Mouse (Mus musculus) stomach, adult 2 months (tissue): ENCODE data around the gene Olfr1383. TPM values are rescaled to one million over a fixed set of nuclear protein-coding genes. Genes with fewer than 3 reads are reported as not detected.

ENCODE experiments used
- polyA plus RNA-seq: library from polyadenylated mRNA; depleted of rRNA; stranded (reverse); fragments of >200 nt; gene quantifications from 2 replicates; pipeline ENCODE4 v1.2.3, GENCODE M21; 2012; rRNA removed

Olfr1383 gene
- not detected in 2 replicates for polyA plus RNA-seq

DNA sequence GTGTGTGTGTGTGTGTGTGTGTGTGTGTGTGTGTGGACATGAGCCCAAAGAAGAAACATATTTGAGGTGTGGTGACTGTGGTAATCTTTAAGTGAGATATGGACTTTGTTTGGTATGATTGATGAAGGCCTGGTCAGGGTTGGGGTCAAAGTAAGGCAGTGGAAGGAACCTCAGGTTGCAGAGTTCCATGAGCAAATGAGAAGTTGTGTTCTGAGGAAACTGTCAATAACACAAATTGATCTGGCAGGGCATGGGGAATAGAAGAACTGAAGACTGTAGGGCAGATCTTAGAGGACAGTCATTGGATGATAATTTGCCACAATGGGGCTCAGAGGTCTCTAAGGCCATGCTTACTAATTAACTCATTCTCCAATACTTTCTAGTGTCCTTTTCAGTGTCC is at the start of gene Olfr1383:
Gene Olfr1383, plus strand, starts transcription at position 301 of the 400 bp plus-strand sequence.

DNA sequence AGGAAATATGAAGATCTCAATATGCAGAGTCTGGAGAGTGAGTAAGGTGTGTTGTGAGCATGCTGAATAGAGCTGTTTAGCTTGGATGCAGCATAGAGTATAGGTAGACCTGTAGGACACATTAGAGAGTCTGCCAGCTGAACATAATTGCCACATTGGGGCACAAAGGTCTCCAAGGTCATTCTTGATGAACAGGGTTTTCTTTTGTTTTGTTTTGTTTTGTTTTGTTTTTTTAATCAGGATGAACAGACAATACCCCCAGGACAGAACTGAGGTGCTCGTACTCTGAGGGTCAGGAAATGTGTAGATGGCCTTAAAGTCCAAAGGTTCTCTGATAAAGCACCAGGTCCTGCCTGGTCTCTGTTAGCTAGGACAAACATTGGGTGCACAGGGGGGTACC is 30.7 kb upstream of the Olfr1383 start, which contains the start of gene Olfr1385:
Gene Olfr1385, plus strand, starts transcription at position 301 of the 400 bp plus-strand sequence.

DNA sequence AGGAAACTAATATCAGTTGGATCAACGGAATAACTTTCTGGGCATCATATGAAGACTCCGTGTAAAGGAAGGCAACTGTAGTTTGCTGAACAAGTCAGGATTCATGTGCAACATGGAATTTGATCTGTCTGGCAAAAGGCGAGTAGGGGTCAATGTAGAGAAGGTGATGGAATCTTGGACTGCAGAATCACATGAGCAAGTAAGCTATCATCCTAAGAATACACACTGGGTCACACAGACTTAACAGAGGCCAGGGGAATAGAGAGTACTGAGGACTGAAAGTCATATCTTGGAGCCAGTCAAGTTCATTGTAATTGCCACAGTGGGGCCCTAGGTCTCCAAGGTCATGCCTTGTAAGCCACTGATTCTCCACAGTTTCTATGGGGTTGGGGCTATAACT is 8.5 kb downstream of the Olfr1383 start, which contains the start of gene Olfr1382:
Gene Olfr1382, plus strand, starts transcription at position 301 of the 400 bp plus-strand sequence.

DNA sequence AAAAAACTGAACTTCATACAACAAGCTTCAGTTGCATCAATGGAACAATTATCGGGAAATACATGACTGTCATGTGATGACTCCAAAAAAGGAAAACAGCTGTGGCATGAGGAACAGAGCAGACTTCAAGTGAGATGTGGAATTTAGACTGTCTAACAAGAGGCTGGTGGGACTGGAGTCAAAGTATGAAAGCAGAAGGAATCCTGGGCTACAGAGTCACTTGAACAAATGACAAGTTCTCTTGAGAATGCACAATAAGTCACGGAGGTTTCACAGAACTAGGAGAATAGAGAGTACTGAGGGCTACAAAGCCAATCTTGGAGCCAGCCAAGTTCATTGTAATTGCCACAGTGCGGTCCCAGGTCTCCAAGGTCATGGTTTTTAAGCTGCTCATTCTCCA is 23.7 kb downstream of the Olfr1383 start, which contains the start of gene Olfr1381:
Gene Olfr1381, plus strand, starts transcription at position 301 of the 400 bp plus-strand sequence.

DNA sequence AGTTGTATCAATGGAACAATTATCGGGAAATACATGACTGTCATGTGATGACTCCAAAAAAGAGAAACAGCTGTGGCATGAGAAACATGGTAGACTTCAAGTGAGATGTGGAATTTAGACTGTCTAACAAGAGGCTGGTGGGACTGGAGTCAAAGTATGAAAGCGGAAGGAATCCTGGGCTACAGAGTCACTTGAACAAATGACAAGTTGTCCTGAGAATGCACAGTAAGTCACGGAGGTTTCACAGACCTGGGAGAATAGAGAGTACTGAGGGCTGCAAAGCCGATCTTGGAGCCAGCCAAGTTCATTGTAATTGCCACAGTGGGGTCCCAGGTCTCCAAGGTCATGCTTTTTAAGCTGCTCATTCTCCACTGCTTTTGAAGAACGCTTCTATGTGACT is 37.1 kb downstream of the Olfr1383 start, which contains the start of gene Olfr1380:
Gene Olfr1380, plus strand, starts transcription at position 301 of the 400 bp plus-strand sequence.

Other genes starting within 250 kb of the Olfr1383 start
- not detected in 2 replicates for gene Olfr1393, start 241.3 kb upstream of the Olfr1383 start, polyA plus RNA-seq
- gene Olfr1392, start 234.4 kb upstream of the Olfr1383 start, polyA plus RNA-seq, result not detected in 2 replicates
- gene Olfr10, start 214.9 kb upstream of the Olfr1383 start, polyA plus RNA-seq, result not detected in 2 replicates
- not detected in 2 replicates for gene Olfr1391, start 196.9 kb upstream of the Olfr1383 start, polyA plus RNA-seq
- not detected in 2 replicates for gene Olfr1390, start 184.5 kb upstream of the Olfr1383 start, polyA plus RNA-seq
- gene Olfr1389, start 96.6 kb upstream of the Olfr1383 start, polyA plus RNA-seq, result not detected in 2 replicates
- gene Olfr1388, start 83.0 kb upstream of the Olfr1383 start, polyA plus RNA-seq, result not detected in 2 replicates
- not detected in 2 replicates for gene Olfr1387, start 64.3 kb upstream of the Olfr1383 start, polyA plus RNA-seq
- not detected in 2 replicates for gene Olfr1386, start 54.6 kb upstream of the Olfr1383 start, polyA plus RNA-seq
- not detected in 2 replicates for gene Olfr1385, start 30.6 kb upstream of the Olfr1383 start, polyA plus RNA-seq
- gene Olfr1384, start 12.9 kb upstream of the Olfr1383 start, polyA plus RNA-seq, result not detected in 2 replicates
- not detected in 2 replicates for gene Olfr1382, start 8.6 kb downstream of the Olfr1383 start, polyA plus RNA-seq
- not detected in 2 replicates for gene Olfr1381, start 23.8 kb downstream of the Olfr1383 start, polyA plus RNA-seq
- not detected in 2 replicates for gene Olfr1380, start 37.2 kb downstream of the Olfr1383 start, polyA plus RNA-seq
- 1.8 and 2.8 TPM in 2 replicates for gene Flt4, start 89.6 kb downstream of the Olfr1383 start, polyA plus RNA-seq
- gene Scgb3a1, start 144.0 kb downstream of the Olfr1383 start, polyA plus RNA-seq, result 1.5 and 2.4 TPM in 2 replicates
- gene Cnot6, start 193.1 kb downstream of the Olfr1383 start, polyA plus RNA-seq, result 1.2 and 2.1 TPM in 2 replicates